Mouse (Mus musculus) WW6 (cell line): ENCODE data around the gene Astn2.

Experiments
- DNase-seq: peaks from one replicate; pipeline ENCODE4 v3.0.0-alpha.2; 2013; ENCODE audit warnings: low read depth, low spot score

Gene Astn2

DNA sequence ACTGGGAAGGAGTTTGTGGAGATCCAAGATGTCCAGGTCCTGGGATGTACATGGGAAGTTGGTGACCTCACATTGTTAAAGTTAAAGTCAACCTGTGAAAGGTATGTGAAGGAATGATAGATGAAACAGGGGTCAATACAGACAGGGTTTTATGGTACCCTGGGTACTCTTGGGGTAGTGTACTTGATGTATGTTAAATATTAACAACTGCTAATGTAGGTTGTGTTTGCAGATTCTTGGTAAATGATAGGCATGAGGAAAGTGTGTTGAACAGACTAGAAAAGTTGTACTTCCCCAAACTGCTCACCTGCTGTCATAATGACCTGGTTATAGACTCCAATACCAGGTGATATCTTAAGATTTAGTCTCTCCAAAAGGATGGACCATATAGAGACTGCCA lies 539.9 kb downstream of the Astn2 start:
- DNase-seq: no peak

DNA sequence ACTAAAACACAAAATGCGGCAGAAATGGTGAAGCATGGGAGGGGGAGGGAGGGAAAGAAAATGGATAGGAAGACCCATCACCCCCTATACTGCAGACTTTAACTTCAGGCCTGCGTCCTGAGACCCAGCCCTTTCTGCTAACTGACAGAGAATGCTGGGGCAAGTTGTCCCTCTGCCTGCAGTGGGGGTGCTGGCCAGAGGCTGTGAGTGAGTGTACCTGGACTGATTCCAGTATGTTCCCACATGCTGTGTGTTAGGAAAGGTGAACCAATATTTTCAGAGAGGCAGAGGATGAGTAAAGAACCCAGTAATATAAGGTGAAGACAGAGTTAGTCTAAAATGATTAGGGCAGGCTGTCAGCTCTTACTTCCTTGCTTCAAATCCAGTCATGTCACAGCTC lies 561.2 kb downstream of the Astn2 start:
- DNase-seq: no peak

DNA sequence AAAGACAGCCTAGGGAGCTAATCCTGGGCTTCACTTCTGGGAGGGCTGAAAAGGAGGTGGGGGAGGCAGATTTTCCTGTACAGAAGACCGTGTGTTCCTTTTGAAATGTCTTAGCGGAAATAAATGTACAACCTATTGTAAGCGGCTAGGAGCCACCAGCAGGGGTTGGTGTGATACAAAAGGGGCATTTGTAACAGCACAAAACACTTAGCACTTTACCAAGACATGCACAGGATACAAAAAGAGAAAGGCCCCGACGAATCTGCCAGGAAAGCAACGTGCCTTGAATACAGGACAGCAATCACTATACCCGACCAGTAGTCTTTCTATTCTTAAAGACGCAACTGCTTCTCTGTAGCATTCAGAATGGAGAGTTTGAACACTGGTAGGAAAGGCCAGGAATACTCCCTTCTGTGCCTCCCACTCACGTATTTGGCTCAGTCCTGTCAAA lies 564.8 kb downstream of the Astn2 start:
- DNase-seq: no peak

DNA sequence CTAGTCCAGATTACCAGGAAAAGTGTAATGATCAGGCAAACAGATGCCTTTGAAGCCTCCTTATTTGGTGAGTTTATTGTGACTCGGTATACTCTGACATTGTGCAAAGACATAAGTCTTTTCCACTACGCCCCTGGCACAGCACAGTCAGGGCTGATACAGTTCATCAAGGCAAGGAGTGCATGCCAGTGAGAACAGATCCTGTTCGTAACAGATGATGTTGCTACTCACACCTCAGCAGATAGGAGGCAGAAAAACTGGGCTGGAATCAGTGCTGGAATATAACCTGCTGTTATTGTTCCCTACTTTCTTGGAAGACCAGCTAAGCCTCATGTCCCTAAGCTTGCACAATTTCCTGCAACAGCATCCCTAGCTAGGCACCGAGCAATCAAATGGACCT lies 565.6 kb downstream of the Astn2 start:
- DNase-seq: no peak

DNA sequence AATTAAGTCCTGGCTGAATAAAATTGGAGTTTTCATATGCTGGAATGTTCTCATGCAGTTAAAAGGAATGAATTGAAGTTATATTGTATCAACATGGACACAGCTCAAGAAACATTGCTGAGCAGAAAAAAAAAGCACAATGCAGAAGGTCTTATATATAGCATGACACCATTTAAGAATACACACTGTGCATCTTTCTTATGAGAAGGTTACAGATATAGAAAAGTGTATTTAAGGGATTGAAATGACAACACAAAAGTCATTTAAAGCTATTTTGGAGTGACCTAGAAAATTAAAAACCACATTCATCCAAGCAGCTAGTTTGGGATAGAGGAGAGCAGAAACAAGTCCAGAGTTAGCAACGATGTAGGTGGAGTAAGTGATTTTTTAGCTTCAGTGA lies 571.4 kb downstream of the Astn2 start:
- DNase-seq: no peak

DNA sequence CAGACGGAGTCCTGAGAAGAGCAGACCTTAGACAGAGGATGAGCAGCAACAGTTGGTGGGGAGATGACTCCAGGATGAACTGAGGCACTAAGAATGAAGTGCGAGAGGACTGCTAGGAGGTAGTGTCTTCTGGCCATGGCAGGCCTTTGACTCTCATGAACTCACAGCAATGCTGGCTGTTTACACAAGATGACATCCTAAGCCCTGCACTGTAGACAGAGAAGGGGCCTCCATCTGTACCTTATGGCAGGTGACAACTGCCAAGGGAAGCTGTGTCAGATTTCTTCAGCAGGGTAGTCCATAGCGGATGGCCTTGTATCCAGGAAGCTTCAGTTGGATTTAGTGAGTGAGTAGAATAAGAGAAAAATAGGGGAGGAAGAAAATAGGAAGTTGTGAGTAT lies 572.5 kb downstream of the Astn2 start:
- no peak for DNase-seq

DNA sequence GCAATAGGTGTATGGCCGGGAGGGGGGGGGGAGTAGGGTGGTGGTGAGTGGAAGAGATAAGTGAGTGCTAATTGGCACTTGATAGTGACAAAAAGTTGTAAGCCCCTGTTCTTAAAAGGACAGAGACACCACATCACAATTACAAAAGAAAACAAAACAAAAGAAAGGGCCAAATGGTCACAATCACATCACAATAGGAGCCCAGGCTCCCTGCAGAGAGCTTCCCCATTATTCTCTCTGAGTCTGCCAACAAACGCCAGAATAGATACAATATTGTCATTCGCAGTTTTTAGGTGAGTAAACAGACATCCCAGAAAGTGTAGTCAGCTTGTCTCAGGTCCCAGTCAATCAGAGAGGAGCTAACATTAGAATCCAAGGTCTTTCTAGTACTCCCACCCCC lies 573.9 kb downstream of the Astn2 start:
- peak; percentile 38 for DNase-seq

DNA sequence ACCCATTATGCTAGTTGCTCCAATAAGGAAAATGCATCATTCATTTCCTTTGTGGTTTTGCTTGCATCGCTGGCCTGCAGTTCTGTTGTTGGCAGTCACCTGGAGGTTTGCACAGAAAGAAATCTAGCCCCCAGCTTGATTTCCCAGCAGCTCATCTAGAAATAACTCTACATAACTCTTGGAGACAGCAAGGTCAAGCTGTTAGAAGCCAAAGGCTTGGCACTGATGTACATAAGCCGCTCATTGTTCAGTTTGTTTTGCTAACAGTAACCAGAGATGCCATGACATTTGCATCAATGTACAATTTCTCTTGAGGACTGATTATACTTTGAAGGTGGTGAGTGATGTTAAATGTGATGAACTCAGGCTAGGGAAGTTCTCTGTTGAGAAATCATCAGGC lies 583.3 kb downstream of the Astn2 start:
- DNase-seq: no peak

DNA sequence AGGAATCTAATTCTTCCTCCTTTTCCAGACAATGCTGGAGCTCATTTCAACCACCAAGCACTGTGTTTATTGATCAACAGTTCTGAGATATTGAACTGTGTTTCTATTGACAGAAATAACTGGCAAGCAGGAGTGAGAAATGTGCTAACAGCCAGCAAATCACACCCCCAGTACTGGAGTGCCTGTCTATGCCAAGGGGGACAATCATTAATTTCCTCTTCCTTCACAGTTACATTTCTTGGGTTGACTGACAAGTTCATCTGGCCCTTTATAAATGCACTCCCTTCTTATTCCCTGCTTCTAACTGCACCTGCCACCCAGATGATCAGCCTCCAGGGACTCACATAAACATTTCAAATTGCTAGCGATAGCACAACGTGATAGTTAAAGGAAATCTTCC lies 584.2 kb downstream of the Astn2 start:
- no peak for DNase-seq

DNA sequence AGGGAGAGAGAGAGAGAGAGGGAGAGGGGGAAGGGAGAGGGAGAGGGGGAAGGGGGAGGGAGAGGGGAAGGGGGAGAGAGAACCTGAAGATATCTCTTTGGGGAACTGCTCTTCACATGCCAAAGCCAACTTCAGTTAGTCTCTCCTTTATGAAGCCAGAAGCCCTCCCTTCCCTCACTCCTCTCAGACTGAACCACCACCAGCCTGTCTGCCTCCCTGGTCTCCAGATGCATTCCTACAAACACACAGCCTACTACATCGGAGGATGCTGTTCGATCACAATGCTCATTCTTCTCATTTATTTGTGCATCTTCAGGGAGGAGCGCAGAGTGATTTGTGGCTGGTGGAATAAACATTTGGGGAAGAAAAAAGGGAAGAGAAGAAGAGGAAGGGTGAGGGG lies 584.6 kb downstream of the Astn2 start:
- no peak for DNase-seq

DNA sequence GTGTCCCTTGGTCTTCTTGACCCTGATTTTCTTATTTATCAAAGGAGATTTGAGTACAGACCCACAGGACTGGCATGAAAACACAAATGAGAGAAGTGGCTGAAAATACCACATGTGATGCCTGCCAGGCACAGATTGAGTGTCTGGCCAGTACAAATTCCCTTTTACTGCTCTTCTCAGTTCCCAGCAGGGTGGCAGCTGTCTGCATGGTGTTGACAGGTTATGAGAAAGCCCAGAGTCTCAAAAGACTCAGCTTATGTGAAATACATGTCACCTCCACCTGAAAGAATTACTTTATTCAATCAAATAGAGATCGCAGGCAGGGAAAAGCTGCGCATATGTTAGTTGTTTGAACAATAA lies 590.3 kb downstream of the Astn2 start:
- DNase-seq: no peak

DNA sequence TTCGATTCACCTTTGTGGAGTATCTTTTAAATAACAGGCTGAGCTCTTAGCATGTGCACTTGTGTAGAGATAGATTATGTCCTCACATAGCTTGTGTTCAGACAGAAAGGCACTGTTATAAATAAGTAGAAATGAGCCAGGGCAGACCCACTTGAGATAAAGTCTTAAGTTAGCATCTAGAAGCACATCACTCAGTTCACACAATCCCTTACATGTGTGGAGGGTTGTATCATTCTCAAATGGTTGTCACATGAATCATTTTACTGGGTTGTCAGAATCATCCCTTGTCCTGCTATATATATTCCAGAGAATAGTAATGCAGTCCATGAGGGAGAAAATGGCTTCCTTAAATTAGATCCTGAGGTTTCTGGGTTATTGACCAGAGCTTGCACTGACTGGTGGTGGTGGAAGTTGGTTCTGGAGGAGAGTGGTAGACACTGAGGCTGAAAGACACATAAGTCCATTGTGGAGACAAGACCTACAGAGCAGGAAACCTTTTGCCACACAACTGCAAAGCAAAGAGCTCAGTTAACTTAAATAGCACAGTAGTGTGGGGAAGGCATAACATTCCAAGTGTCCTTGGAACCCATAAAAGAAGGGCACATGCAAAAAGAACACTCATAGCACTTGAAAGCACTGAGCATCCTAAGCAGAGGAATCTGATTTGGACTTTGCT lies 590.8 kb downstream of the Astn2 start:
- no peak for DNase-seq

DNA sequence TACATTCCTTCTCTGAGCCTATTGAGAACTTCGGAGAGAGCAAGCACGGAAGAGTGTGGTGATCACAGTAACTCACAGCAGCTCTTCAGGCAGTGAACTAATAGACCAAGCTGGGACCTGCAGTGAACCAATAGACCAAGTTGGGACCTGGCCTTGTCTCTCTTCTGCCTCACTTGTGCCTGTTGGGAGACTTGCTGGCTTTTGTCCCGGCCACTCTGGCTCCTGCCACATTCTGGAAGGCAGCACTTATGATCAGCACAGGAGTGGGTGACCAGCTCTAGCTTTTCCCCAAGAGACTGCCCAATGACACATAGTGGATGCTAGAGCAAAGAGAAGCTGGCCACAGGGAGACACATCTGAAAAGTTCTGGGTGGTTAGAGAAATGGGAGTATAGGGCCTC lies 597.1 kb downstream of the Astn2 start:
- DNase-seq: no peak

DNA sequence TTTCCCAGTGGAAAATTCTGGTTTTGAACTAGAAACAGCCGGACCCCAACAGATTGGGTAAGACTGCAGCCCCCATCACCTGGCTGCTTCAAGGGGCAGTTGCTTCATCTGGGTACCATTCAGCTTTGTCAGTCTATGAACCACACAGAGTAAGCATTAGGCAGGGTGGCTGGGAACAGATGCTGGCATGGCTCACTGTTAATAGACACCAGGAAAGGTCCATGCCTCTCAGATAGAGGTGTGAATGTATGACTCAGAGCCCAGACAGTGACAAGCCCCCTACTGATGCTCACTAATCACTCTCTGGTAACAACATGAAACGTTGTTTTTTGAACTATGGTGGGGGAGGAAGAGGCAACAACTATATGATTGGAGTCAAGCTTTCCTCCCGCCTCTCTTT lies 603.2 kb downstream of the Astn2 start:
- DNase-seq: no peak

DNA sequence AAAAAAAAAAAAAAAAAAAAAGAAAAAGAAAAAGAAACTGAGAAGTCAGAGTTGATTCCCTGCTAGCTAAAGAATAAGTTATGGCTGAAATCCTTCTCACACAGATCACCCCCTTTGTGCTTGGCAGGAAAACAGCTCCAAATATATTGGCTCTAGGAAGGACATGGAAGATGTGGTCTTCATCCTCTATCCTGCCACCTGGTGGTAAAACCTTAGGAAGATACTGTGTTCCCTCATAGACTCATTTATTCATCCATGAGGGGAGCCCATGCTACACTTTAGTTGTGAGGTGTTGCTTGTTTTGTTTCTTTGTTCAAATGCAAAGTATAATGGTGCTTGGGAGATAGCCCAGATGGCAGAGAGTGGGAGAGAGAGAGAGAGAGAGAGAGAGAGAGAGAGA lies 613.4 kb downstream of the Astn2 start:
- DNase-seq: no peak

DNA sequence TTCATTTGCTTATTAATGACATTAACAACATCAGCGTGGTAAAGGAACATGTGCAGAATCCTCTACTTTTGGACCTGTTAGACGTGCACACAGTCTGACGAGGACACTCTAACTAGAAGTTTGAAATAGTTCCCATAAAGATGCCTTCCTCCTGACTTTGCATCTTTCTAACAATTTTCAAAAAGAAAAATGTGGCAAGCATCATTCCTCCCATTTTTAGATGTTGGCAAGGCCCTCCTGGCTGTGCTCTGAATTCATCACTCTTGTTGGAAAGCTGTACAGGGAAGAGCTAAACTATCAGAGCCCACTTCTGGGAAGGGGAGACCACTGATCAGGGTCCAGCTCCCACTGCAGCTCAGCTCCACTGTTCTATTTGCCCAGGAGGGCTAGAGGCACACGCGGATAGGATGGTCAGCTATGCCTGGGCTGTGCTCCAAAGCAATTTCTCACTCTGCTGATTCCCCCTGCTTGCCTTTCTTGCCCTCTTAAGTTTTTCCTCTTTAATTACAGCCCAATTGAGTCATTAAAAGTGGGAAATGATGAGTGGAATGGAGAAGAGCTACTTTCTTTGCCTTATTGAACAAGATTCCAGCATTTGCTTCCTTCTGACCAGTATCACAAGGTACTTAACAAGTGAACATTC lies 630.9 kb downstream of the Astn2 start:
- no peak for DNase-seq

DNA sequence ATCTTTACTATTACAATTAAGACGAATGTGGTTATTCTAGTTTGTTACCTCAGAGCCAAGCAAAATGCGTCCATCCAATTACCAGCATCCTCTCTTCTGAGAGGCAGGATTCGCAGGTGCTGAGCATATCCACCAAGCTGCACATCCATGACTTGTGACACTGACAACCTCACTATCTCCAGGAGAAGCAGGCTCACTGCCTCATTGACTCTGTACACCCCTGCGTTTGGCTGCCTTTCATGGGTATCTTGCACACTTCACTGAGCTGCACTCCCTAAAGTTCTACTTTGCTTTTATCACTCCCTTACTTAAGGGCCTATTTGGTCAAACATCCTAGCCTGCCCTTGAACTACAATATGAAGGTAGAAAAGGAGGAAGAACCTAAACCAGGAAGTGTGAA lies 633.5 kb downstream of the Astn2 start:
- no peak for DNase-seq

DNA sequence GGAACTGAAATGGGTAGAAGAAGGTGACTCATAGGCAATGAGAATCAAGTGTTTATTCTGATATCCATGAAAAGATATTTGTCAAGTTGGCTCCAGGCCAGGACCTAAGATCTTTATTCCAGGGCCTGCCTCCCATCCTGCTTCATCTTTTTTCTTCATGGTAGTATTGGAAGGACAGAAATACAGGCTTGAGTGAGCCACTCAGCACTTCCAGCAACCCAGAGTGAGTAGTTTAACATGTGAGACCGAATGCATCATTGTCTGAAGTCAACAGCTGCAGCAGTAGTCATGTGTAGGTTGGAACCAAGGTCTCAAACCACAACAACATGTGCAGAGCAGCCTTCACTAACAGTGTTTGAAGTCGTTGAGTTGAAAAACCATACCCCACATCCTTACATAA lies 636.5 kb downstream of the Astn2 start:
- no peak for DNase-seq

DNA sequence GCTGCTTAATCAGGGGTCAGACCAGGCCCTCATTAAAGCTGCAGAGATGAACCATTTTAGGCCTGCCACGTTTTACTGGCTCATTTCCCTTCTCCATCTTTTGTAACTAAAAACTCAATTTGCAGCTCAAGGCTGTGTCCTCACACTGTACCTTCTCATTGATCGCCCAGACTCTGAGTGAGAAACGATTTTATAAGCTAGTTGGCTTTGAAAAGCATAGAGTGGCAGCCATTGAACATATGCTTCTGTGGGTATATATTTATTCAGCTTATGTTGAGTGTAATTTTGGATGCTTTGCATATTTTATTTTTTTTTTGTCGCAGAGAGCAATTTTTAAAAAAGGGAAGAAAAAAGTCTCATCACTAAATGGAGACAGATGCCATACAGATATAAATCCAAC lies 637.0 kb downstream of the Astn2 start:
- no peak for DNase-seq

DNA sequence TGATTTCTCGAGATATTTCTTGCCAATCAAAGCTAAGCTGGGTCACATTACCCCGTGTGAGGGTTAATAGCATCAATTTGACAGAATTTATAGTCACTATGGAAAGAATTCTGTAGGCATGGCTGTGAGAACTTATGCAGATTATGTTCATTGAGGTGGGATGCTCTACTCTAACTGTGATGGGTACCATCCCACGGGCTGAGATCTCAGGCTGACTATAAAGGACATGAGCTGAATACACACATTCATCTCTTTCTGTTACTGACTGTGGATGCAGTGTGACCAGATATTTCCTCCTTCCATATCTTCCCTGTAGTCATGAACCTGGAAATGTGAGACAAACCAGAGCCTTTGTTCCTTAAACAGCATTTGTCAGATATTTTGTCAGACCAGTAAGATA lies 639.1 kb downstream of the Astn2 start:
- no peak for DNase-seq

DNA sequence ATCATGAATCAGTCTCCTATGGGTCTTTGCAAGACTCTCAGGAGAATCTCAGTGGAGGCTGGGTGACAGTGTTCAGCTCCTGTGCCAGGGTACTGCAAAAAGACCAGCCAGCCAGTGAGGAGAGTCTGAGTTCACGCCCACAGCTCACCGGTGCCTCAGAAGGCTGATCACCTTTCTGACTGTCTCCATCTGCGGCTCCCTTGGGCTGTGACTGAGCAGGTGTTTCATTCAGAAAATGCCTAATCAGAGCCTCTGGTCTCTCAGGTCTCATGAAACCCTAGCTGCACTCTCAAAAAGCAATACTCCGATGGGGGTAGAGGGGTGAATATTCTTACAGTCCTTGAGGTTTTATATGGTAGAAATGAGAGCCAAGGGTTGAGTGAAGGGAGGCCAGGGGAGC lies 640.1 kb downstream of the Astn2 start:
- DNase-seq: no peak

DNA sequence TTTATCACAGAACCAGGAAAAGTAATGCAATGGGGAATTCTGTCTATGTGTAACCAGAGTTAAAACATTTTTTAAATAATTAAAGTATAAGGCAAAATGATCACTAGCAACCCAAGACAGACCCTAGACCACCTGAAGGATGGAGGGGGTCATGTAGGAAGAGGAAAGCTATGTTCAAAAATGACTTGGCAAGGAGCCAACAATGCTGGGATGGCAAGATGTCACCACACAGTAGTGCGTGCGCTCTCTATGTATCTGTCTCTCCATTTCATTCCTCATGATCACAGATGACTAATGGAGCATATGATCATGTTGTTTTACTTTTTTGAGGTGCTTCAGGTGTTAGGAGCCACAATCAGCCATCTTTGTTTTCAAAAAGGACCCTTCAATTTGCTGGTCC lies 640.6 kb downstream of the Astn2 start:
- DNase-seq: no peak

DNA sequence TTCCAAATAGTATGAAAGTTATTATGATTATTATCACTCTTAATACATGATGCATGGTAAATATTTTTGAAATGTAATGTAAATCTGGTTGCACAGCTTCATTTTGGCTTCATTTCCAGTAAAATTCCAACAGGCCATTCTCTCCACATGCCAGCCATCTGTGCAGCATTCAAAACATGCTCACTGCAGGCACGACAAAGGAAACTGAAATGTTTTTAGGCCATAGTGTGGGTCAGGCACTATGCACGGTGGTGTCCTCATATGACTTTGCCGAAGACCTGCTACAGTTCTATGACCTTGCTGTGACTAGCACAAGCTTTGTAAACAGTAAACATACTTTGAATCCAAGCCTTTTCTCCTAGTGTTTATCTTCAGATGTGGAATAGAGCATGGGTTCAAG lies 642.3 kb downstream of the Astn2 start:
- DNase-seq: no peak

DNA sequence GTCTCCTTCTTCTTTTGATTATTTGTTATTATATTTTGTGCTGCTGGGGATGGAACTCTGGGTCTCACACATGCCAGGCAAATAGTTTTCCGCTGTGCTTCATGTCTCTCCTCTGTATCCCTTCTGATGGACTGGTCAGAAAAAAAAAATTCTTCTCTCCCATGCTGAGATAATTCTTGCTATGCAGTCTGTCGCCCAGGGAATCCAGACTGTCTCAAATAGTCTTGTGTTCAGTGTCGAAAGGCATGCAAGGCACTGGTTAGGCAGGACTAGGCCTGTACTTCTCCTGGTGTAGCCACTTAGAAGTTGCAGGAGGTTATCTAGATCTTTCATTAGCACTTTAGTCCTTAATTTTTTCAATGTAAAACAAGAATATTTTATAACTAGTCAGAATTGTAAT lies 642.8 kb downstream of the Astn2 start:
- no peak for DNase-seq
